Mouse (Mus musculus) mature B cell (primary cell): ENCODE data around the gene Padi1.

ENCODE experiments used
- in situ Hi-C: fragments of 300-500 bp; cut with MboI; formaldehyde crosslinking; loops from 2 replicates; pipeline ENCODE4 v1.14.3; 2019

Gene Padi1

GRCm38 (mm10) chr4:140862036-140862650 lies 16.6 kb upstream of the Padi1 start:
- in situ Hi-C loops: no loop called here

GRCm38 (mm10) chr4:140860767-140861147 lies 15.2 kb upstream of the Padi1 start:
- in situ Hi-C loops: no loop called here

GRCm38 (mm10) chr4:140860125-140860766 lies 14.7 kb upstream of the Padi1 start:
- in situ Hi-C loops: no loop called here

GRCm38 (mm10) chr4:140859291-140859690 lies 13.7 kb upstream of the Padi1 start:
- in situ Hi-C loops: no loop called here

- in situ Hi-C loops: no loop called here
Measured at GRCm38 (mm10) chr4:140857813-140858212, 12.2 kb upstream of the Padi1 start.

- in situ Hi-C loops: no loop called here
Measured at GRCm38 (mm10) chr4:140857041-140857440, 11.5 kb upstream of the Padi1 start.

- in situ Hi-C loops: no loop called here
Measured at GRCm38 (mm10) chr4:140855151-140855550, 9.6 kb upstream of the Padi1 start.

- in situ Hi-C loops: no loop called here
Measured at GRCm38 (mm10) chr4:140854455-140854864, 8.9 kb upstream of the Padi1 start.

GRCm38 (mm10) chr4:140853626-140854025 lies 8.0 kb upstream of the Padi1 start:
- in situ Hi-C loops: no loop called here

GRCm38 (mm10) chr4:140849310-140849709 lies 3.7 kb upstream of the Padi1 start:
- in situ Hi-C loops: no loop called here

- in situ Hi-C loops: no loop called here
Measured at GRCm38 (mm10) chr4:140844991-140845390, 587 bp downstream of the Padi1 start.

- in situ Hi-C loops: no loop called here
Measured at GRCm38 (mm10) chr4:140843670-140844280, 1.8 kb downstream of the Padi1 start.

- in situ Hi-C loops: no loop called here
Measured at GRCm38 (mm10) chr4:140842909-140843308, 2.7 kb downstream of the Padi1 start.

GRCm38 (mm10) chr4:140837879-140838278 lies 7.7 kb downstream of the Padi1 start:
- in situ Hi-C loops: no loop called here

GRCm38 (mm10) chr4:140836208-140836866 lies 9.2 kb downstream of the Padi1 start:
- in situ Hi-C loops: no loop called here

- in situ Hi-C loops: no loop called here
Measured at GRCm38 (mm10) chr4:140835682-140836081, 9.9 kb downstream of the Padi1 start.

- in situ Hi-C loops: no loop called here
Measured at GRCm38 (mm10) chr4:140834327-140834934, 11.1 kb downstream of the Padi1 start.

- in situ Hi-C loops: no loop called here
Measured at GRCm38 (mm10) chr4:140832821-140833220, 12.8 kb downstream of the Padi1 start.

- in situ Hi-C loops: no loop called here
Measured at GRCm38 (mm10) chr4:140831808-140832207, 13.8 kb downstream of the Padi1 start.

GRCm38 (mm10) chr4:140827237-140827636 lies 18.3 kb downstream of the Padi1 start:
- in situ Hi-C loops: loop anchor here (10.0 kb wide), 1 partner anchor 128 kb away; no protein-coding TSS in a partner anchor

GRCm38 (mm10) chr4:140825942-140826341 lies 19.6 kb downstream of the Padi1 start:
- in situ Hi-C loops: loop anchor here (10.0 kb wide), 1 partner anchor 129 kb away; no protein-coding TSS in a partner anchor

GRCm38 (mm10) chr4:140821988-140822387 lies 23.6 kb downstream of the Padi1 start:
- in situ Hi-C loops: loop anchor here (10.0 kb wide), 1 partner anchor 133 kb away; no protein-coding TSS in a partner anchor
